Mouse (Mus musculus) embryonic facial prominence, embryonic 12.5 days (tissue): Measurements from ENCODE around the gene Rab20. TPM values are rescaled to one million over a fixed set of nuclear protein-coding genes. Genes with fewer than 3 reads are reported as not detected.

Source experiments
- ATAC-seq: fragments of 200-750 bp; cut with Nextera tagmentation; 2 replicates; pipeline ENCODE4 v1.8.0; 2017; ENCODE audit not compliant: insufficient number of reproducible peaks, insufficient read depth, low FRiP score, low TSS enrichment
- H3K27ac ChIP-seq: fragments of 300-500 bp; sonication (generic); 2 replicates; pipeline ENCODE4 v1.5.1; 2016; ENCODE audit warnings: mild to moderate bottlenecking
- H3K27me3 ChIP-seq: fragments of 300-500 bp; sonication (generic); 2 replicates; pipeline ENCODE4 v1.6.1; 2016; ENCODE audit warnings: mild to moderate bottlenecking, moderate library complexity
- H3K36me3 ChIP-seq: fragments of 300-500 bp; sonication (generic); 2 replicates; pipeline ENCODE4 v1.6.1; 2016; ENCODE audit warnings: mild to moderate bottlenecking
- H3K4me1 ChIP-seq: fragments of 300-500 bp; sonication (generic); 2 replicates; pipeline ENCODE4 v1.6.1; 2016
- H3K4me2 ChIP-seq: fragments of 300-500 bp; sonication (generic); replicated peaks from 2 replicates; pipeline ENCODE4 v1.6.1; 2016; ENCODE audit warnings: mild to moderate bottlenecking, moderate library complexity
- H3K4me3 ChIP-seq: fragments of 300-500 bp; sonication (generic); 2 replicates; pipeline ENCODE4 v1.5.1; 2016; ENCODE audit warnings: mild to moderate bottlenecking
- H3K9ac ChIP-seq: fragments of 300-500 bp; sonication (generic); 2 replicates; pipeline ENCODE4 v1.6.1; 2016; ENCODE audit warnings: mild to moderate bottlenecking, moderate library complexity
- H3K9me3 ChIP-seq: fragments of 300-500 bp; sonication (generic); 2 replicates; pipeline ENCODE4 v1.6.1; 2016; ENCODE audit warnings: mild to moderate bottlenecking, moderate library complexity
- WGBS: fragments of 180-500 bp; shearing (Covaris S2); methylation state at CpG from one replicate; pipeline ENCODE4 v1.1.7; 2016; 5-methylcytosine and 5-hydroxymethylcytosine counted together
- polyA plus RNA-seq: library from polyadenylated mRNA; unstranded; fragments of >200 nt; fragmentation: Nextera tagmentation; extraction: Ambion mirVana; gene quantifications from 2 replicates; pipeline ENCODE4 v1.2.1, GENCODE M21; 2016

The Rab20 gene
- polyA plus RNA-seq, 1 experiment from 2014 or later = 1.1 TPM

- Histone ChIP-seq H3K4me3 (no peak overlapping the region), H3K4me1 (peaks cover 16% of the 10 kb centered on the region), H3K4me2 (no peak overlapping the region), H3K9ac (no peak overlapping the region), H3K9me3 (no peaks in the 10 kb centered on the region), H3K36me3 (no peaks in the 10 kb centered on the region), H3K27ac (no peak overlapping the region), H3K27me3 (no peaks in the 10 kb centered on the region)
- WGBS = 95% methylated on average over 2 of the region's 2 CpGs
- no peak for ATAC-seq
These were observed 15.0 kb downstream of the Rab20 start for GRCm38 (mm10) chr8:11463541-11463888.

GRCm38 (mm10) chr8:11462641-11463040 is 15.9 kb downstream of the Rab20 start:
- H3K36me3 ChIP-seq = no peaks in the 10 kb centered on the region
- no peak overlapping the region for H3K27ac ChIP-seq
- H3K9me3 ChIP-seq = no peaks in the 10 kb centered on the region
- no peak overlapping the region for H3K9ac ChIP-seq
- WGBS = 93% methylated on average over 4 of the region's 4 CpGs
- no peak overlapping the region for H3K4me2 ChIP-seq
- H3K4me3 ChIP-seq = no peak overlapping the region
- H3K4me1 ChIP-seq = peaks cover 24% of the 10 kb centered on the region
- ATAC-seq = no peak
- no peaks in the 10 kb centered on the region for H3K27me3 ChIP-seq

GRCm38 (mm10) chr8:11461847-11462246 is 16.7 kb downstream of the Rab20 start:
- ATAC-seq = no peak
- WGBS = 41% methylated on average over 2 of the region's 2 CpGs
- Histone ChIP-seq H3K9ac (no peak overlapping the region), H3K36me3 (no peaks in the 10 kb centered on the region), H3K27me3 (no peaks in the 10 kb centered on the region), H3K4me3 (no peak overlapping the region), H3K9me3 (no peaks in the 10 kb centered on the region), H3K4me1 (peaks cover 25% of the 10 kb centered on the region), H3K27ac (no peak overlapping the region), H3K4me2 (no peak overlapping the region)

- no peak overlapping the region for H3K9ac ChIP-seq
- ATAC-seq = no peak; the same call in 1 of the 2 replicates
- H3K4me3 ChIP-seq = no peak overlapping the region
- no peaks in the 10 kb centered on the region for H3K9me3 ChIP-seq
- H3K4me1 ChIP-seq = peaks cover 25% of the 10 kb centered on the region
- no peaks in the 10 kb centered on the region for H3K36me3 ChIP-seq
- no peak overlapping the region for H3K27ac ChIP-seq
- WGBS = 25% methylated on average over 2 of the region's 2 CpGs
- H3K27me3 ChIP-seq = no peaks in the 10 kb centered on the region
- H3K4me2 ChIP-seq = no peak overlapping the region
These were observed 17.6 kb downstream of the Rab20 start for GRCm38 (mm10) chr8:11460934-11461333.

- no peak for ATAC-seq
- no peaks in the 10 kb centered on the region for H3K9me3 ChIP-seq
- H3K4me1 ChIP-seq = peaks cover 30% of the 10 kb centered on the region
- 0 out of 2 replicates have a peak overlapping the region, but pooled peaks have one; percentile 2 for H3K4me2 ChIP-seq
- 0 out of 2 replicates have a peak, but pooled peaks cover 6% of the 10 kb centered on the region for H3K27me3 ChIP-seq
- H3K4me3 ChIP-seq = no peak overlapping the region
- WGBS = 15% methylated on average over 5 of the region's 5 CpGs
- H3K27ac ChIP-seq = peak overlapping the region; percentile 47; the same call in 1 of the 2 replicates
- H3K36me3 ChIP-seq = no peaks in the 10 kb centered on the region
- H3K9ac ChIP-seq = no peak overlapping the region
These were observed 19.5 kb downstream of the Rab20 start for GRCm38 (mm10) chr8:11459016-11459415.

- ATAC-seq = no peak
- 33% methylated on average over 12 of the region's 12 CpGs for WGBS
- H3K27me3 ChIP-seq = 0 out of 2 replicates have a peak, but pooled peaks cover 6% of the 10 kb centered on the region
- H3K9ac ChIP-seq = no peak overlapping the region
- no peak overlapping the region for H3K4me3 ChIP-seq
- no peak overlapping the region for H3K4me2 ChIP-seq
- H3K4me1 ChIP-seq = peaks cover 32% of the 10 kb centered on the region
- H3K9me3 ChIP-seq = no peaks in the 10 kb centered on the region
- no peaks in the 10 kb centered on the region for H3K36me3 ChIP-seq
- H3K27ac ChIP-seq = 0 out of 2 replicates have a peak overlapping the region, but pooled peaks have one; percentile 47
These were observed 20.3 kb downstream of the Rab20 start for GRCm38 (mm10) chr8:11457981-11458836.

- Histone ChIP-seq H3K4me3 (no peak overlapping the region), H3K9me3 (no peaks in the 10 kb centered on the region), H3K27me3 (0 out of 2 replicates have a peak, but pooled peaks cover 6% of the 10 kb centered on the region), H3K27ac (no peak overlapping the region), H3K9ac (no peak overlapping the region), H3K4me1 (peaks cover 41% of the 10 kb centered on the region), H3K4me2 (no peak overlapping the region), H3K36me3 (no peaks in the 10 kb centered on the region)
- no peak for ATAC-seq
- WGBS = 49% methylated on average over 3 of the region's 3 CpGs
These were observed 21.2 kb downstream of the Rab20 start for GRCm38 (mm10) chr8:11457278-11457677.

- peaks cover 32% of the 10 kb centered on the region for H3K4me1 ChIP-seq
These were observed 24.3 kb downstream of the Rab20 start for GRCm38 (mm10) chr8:11454228-11454627.

GRCm38 (mm10) chr8:11452974-11453373 is 25.5 kb downstream of the Rab20 start:
- ATAC-seq = no peak
- Histone ChIP-seq H3K9me3 (no peaks in the 10 kb centered on the region), H3K4me2 (no peak overlapping the region), H3K9ac (no peak overlapping the region), H3K4me1 (peaks cover 20% of the 10 kb centered on the region), H3K27ac (peak overlapping the region; percentile 67; the same call in 1 of the 2 replicates), H3K36me3 (peaks cover 13% of the 10 kb centered on the region), H3K27me3 (0 out of 2 replicates have a peak, but pooled peaks cover 6% of the 10 kb centered on the region), H3K4me3 (no peak overlapping the region)
- 15% methylated on average over 4 of the region's 4 CpGs for whole genome bisulfite sequencing

More at GRCm38 (mm10) chr8:11454228-11454627, 24.3 kb downstream of the Rab20 start:
- Histone ChIP-seq H3K9me3 (no peaks in the 10 kb centered on the region), H3K4me2 (no peak overlapping the region), H3K27me3 (0 out of 2 replicates have a peak, but pooled peaks cover 6% of the 10 kb centered on the region), H3K27ac (no peak overlapping the region), H3K9ac (no peak overlapping the region), H3K4me3 (no peak overlapping the region), H3K36me3 (0 out of 2 replicates have a peak, but pooled peaks cover under 1% of the 10 kb centered on the region)
- ATAC-seq = no peak
- WGBS = 38% methylated on average over 12 of the region's 12 CpGs

- H3K4me2 ChIP-seq = no peak overlapping the region
- H3K36me3 ChIP-seq = peaks cover 15% of the 10 kb centered on the region
- H3K27me3 ChIP-seq = 0 out of 2 replicates have a peak, but pooled peaks cover 6% of the 10 kb centered on the region
- H3K27ac ChIP-seq = peak overlapping the region; percentile 67; the same call in 1 of the 2 replicates
- no peak for ATAC-seq
- no peak overlapping the region for H3K4me3 ChIP-seq
- 64% methylated on average over 3 of the region's 3 CpGs for WGBS
- peaks cover 16% of the 10 kb centered on the region for H3K4me1 ChIP-seq
- H3K9ac ChIP-seq = no peak overlapping the region
- H3K9me3 ChIP-seq = no peaks in the 10 kb centered on the region
These were observed 26.0 kb downstream of the Rab20 start for GRCm38 (mm10) chr8:11452559-11452958.

- Histone ChIP-seq H3K9ac (no peak overlapping the region), H3K27ac (no peak overlapping the region)
These were observed 26.4 kb downstream of the Rab20 start for GRCm38 (mm10) chr8:11452152-11452551.

More at GRCm38 (mm10) chr8:11452152-11452551, 26.4 kb downstream of the Rab20 start:
- WGBS = 92% methylated on average over 1 of the region's 1 CpGs
- ATAC-seq = no peak
- no peak overlapping the region for H3K4me3 ChIP-seq
- H3K27me3 ChIP-seq = 0 out of 2 replicates have a peak, but pooled peaks cover 6% of the 10 kb centered on the region
- H3K4me1 ChIP-seq = peaks cover 16% of the 10 kb centered on the region
- H3K9me3 ChIP-seq = no peaks in the 10 kb centered on the region
- no peak overlapping the region for H3K4me2 ChIP-seq
- peaks cover 15% of the 10 kb centered on the region for H3K36me3 ChIP-seq
